ENCODE assay signal across 21 mouse cellular contexts in genomic region chr4:135056371-135056770, GRCm38 (mm10).
"Had no signal": no experiment of that assay in that cellular context is flagged by ENCODE, and none has a peak within 500 bp of the region (broad histone marks: within the 10 kb centered on the region; RNA-seq: fewer than 3 reads in every experiment).

No protein-coding gene starts in this region.

- H3K36me3 ChIP-seq: liver, embryonic 13.5 days; liver, embryonic 15.5 days; lung, embryonic 15.5 days; midbrain, embryonic 10.5 days; midbrain, embryonic 13.5 days; neural tube, embryonic 13.5 days; neural tube, embryonic 15.5 days; stomach, embryonic 15.5 days had no signal

- ATAC-seq: liver, postnatal 0 days; midbrain, embryonic 13.5 days; midbrain, embryonic 16.5 days had no signal

- DNase-seq: liver, embryonic 13.5 days; liver, postnatal 0 days; lung, adult 2 months; lung, postnatal 4 days; retina, postnatal 1 day; right cerebral cortex, adult 18-20 months; right cerebral cortex, postnatal 25 days; right cerebral cortex, postnatal 4 days; thymus, adult 2 months; thymus, postnatal 25 days; thymus, postnatal 4 days had no signal

- H3K4me1 ChIP-seq: midbrain, embryonic 13.5 days; neural tube, embryonic 15.5 days had no signal

- H3K4me3 ChIP-seq: liver, embryonic 13.5 days; liver, embryonic 15.5 days; lung, embryonic 15.5 days; midbrain, embryonic 10.5 days; midbrain, embryonic 13.5 days; myocyte; neural tube, embryonic 13.5 days; neural tube, embryonic 15.5 days; stomach, embryonic 15.5 days had no signal

- H3K27ac ChIP-seq: liver, embryonic 13.5 days; liver, embryonic 15.5 days; lung, embryonic 15.5 days; midbrain, embryonic 10.5 days; midbrain, embryonic 13.5 days; neural tube, embryonic 13.5 days; neural tube, embryonic 15.5 days; stomach, embryonic 15.5 days; stomach, postnatal 0 days had no signal

- H3K27me3 ChIP-seq: liver, embryonic 13.5 days; liver, embryonic 15.5 days; lung, embryonic 15.5 days; midbrain, embryonic 13.5 days; neural tube, embryonic 15.5 days; stomach, embryonic 15.5 days had no signal

- H3K9me3 ChIP-seq: liver, embryonic 15.5 days; lung, embryonic 15.5 days; midbrain, embryonic 10.5 days; neural tube, embryonic 15.5 days; stomach, embryonic 15.5 days had no signal
